Mouse (Mus musculus): ENCODE results near the gene Fam69a. TPM values are rescaled to one million over a fixed set of nuclear protein-coding genes. Genes with fewer than 3 reads are reported as not detected.

Gene Fam69a
- polyA plus RNA-seq, 1 experiment, result 2.2 TPM

- Histone ChIP-seq H3K27ac (ENCODE audit: insufficient read depth, low read length) (peak overlapping the region; percentile 72), H3K4me3 (ENCODE audit: extremely low read depth, insufficient read depth, insufficient read length) (no peak overlapping the region), H3K27me3 (ENCODE audit: control insufficient read depth, insufficient read depth, low read length) (no peaks in the 10 kb centered on the region), H3K4me1 (ENCODE audit: control insufficient read depth, insufficient read depth, insufficient read length) (peaks cover 4% of the 10 kb centered on the region; the same call in 1 of the 2 replicates), H3K36me3 (ENCODE audit: control insufficient read depth, insufficient read depth, low read length) (no peaks in the 10 kb centered on the region; the same call in 1 of the 2 replicates)
- TF ChIP-seq CTCF (IDR thresholded peaks at IDR 0.05; ENCODE audit: extremely low read depth, insufficient read depth, insufficient read length, insufficient replicate concordance), result no peak
- no peak for TF ChIP-seq POLR2A (IDR thresholded peaks at IDR 0.05; ENCODE audit: low read depth, low read length)
- DNase-seq (ENCODE audit: low read depth in 1 of 2, low spot score in 2 of 2), result peak; percentile 73 to 82
- 21% methylated on average over 2 of the region's 2 CpGs for WGBS
Measured at GRCm38 (mm10) chr5:107932556-107932955, 54.3 kb downstream of the Fam69a start.

GRCm38 (mm10) chr5:107926550-107927249, 60.2 kb downstream of the Fam69a start:
- H3K4me1 ChIP-seq (ENCODE audit: control insufficient read depth, insufficient read depth, insufficient read length), result peaks cover 8% of the 10 kb centered on the region; the same call in 1 of the 2 replicates
- H3K4me3 ChIP-seq (ENCODE audit: extremely low read depth, insufficient read depth, insufficient read length), result no peak overlapping the region
- peak overlapping the region; percentile 36 for H3K27ac ChIP-seq (ENCODE audit: insufficient read depth, low read length)
- TF ChIP-seq POLR2A (IDR thresholded peaks at IDR 0.05; ENCODE audit: low read depth, low read length) (no peak), CTCF (IDR thresholded peaks at IDR 0.05; ENCODE audit: extremely low read depth, insufficient read depth, insufficient read length, insufficient replicate concordance) (no peak)
- no peaks in the 10 kb centered on the region for H3K27me3 ChIP-seq (ENCODE audit: control insufficient read depth, insufficient read depth, low read length)
- WGBS, result 18% methylated on average over 11 of the region's 11 CpGs
- peak in 1 of 2 experiments; percentile 52 for DNase-seq (ENCODE audit: low read depth in 1 of 2, low spot score in 2 of 2)
- H3K36me3 ChIP-seq (ENCODE audit: control insufficient read depth, insufficient read depth, low read length), result peaks cover 6% of the 10 kb centered on the region

GRCm38 (mm10) chr5:107924564-107924963, 62.3 kb downstream of the Fam69a start:
- Histone ChIP-seq H3K4me1 (ENCODE audit: control insufficient read depth, insufficient read depth, insufficient read length) (peaks cover 8% of the 10 kb centered on the region; the same call in 1 of the 2 replicates), H3K27me3 (ENCODE audit: control insufficient read depth, insufficient read depth, low read length) (no peaks in the 10 kb centered on the region), H3K36me3 (ENCODE audit: control insufficient read depth, insufficient read depth, low read length) (peaks cover 6% of the 10 kb centered on the region), H3K27ac (ENCODE audit: insufficient read depth, low read length) (no peak overlapping the region), H3K4me3 (ENCODE audit: extremely low read depth, insufficient read depth, insufficient read length) (no peak overlapping the region)
- no peak for TF ChIP-seq POLR2A (IDR thresholded peaks at IDR 0.05; ENCODE audit: low read depth, low read length)
- TF ChIP-seq CTCF (IDR thresholded peaks at IDR 0.05; ENCODE audit: extremely low read depth, insufficient read depth, insufficient read length, insufficient replicate concordance), result no peak
- 96% methylated on average over 8 of the region's 8 CpGs for WGBS
- no peak for DNase-seq (ENCODE audit: low read depth in 1 of 2, low spot score in 2 of 2)

DNA sequence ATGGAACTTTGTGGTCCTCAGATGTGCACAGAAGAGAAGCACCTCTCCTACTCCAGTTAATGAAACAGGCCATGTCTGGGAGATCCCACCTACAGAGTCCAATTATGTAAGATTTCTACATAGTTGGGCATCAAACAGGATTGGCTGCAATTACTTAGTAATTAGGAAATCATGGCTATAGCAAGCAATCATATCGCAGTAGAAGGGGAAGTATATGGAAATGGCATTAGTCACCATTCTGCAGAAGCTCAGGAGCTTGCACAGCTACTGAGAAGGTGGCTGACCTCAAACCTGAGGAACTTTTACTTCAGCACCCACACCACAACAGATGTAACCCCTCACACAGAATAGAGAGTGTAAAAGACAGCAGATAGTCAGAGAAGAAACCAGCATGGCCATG, 64.0 kb downstream of the Fam69a start:
- WGBS, result 18% methylated on average over 1 of the region's 1 CpGs
- Histone ChIP-seq H3K4me1 (ENCODE audit: control insufficient read depth, insufficient read depth, insufficient read length) (peaks cover 8% of the 10 kb centered on the region; the same call in 1 of the 2 replicates), H3K36me3 (ENCODE audit: control insufficient read depth, insufficient read depth, low read length) (peaks cover 6% of the 10 kb centered on the region), H3K27me3 (ENCODE audit: control insufficient read depth, insufficient read depth, low read length) (no peaks in the 10 kb centered on the region), H3K27ac (ENCODE audit: insufficient read depth, low read length) (peak overlapping the region; percentile 16; the same call in 1 of the 2 replicates), H3K4me3 (ENCODE audit: extremely low read depth, insufficient read depth, insufficient read length) (no peak overlapping the region)
- DNase-seq (ENCODE audit: low read depth in 1 of 2, low spot score in 2 of 2), result no peak
- TF ChIP-seq POLR2A (IDR thresholded peaks at IDR 0.05; ENCODE audit: low read depth, low read length) (no peak), CTCF (IDR thresholded peaks at IDR 0.05; ENCODE audit: extremely low read depth, insufficient read depth, insufficient read length, insufficient replicate concordance) (no peak)

DNA sequence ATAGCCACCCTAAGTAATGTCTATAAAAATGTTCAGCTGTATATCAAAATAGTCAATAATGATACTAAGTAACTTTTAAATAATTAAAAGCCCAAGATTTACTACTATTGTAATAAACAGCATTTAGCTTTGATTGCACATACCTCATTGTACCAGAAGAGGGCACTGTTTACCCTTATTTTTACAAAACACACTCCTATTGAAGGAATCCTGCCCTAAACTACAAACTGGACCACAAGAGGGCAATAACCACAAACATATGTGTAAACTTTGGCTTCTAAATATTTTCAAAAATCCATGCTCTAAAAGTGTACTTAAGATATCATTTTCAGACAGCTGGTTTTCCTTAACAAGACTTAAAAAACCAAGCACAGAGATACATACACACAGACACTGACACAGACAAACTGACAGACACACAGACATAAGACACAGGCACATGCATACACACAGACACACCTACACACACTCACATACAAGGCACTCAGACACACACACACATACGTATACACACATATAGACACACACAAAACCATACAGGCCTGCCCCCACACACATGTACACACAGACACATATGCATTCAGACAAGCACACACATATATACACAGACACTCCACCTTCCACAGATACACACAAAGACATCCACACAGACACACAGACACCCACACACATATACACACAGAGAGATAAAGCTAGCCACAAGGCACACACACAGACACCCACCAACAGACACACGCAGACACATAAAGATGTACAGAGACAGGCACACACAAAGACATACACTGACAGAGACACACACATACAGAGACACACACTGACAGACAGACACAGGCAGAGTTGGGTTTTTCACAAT, 65.3 kb downstream of the Fam69a start:
- H3K4me1 ChIP-seq (ENCODE audit: control insufficient read depth, insufficient read depth, insufficient read length), result peaks cover 7% of the 10 kb centered on the region; the same call in 1 of the 2 replicates
- H3K27ac ChIP-seq (ENCODE audit: insufficient read depth, low read length), result no peak overlapping the region
- no peak for TF ChIP-seq CTCF (IDR thresholded peaks at IDR 0.05; ENCODE audit: extremely low read depth, insufficient read depth, insufficient read length, insufficient replicate concordance)
- TF ChIP-seq POLR2A (IDR thresholded peaks at IDR 0.05; ENCODE audit: low read depth, low read length), result no peak

DNA sequence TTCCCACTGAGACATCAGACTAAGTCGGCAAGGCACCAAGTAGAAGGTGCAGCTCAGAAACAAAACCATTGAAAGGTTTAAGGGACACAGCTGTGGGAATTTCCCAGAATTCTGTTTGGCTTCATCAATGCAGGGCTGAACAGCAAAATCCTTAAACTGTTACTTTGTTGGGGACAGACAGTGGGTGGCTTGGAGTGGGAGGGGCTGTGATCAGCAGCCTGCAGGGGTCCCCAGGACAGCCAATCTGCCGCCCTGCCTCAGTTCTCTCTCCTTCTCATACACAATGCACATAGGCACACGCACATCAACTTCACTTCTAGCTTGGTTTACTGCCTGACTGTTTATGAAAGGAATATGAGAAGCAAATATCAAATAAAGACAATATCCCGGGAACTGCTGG, 71.6 kb downstream of the Fam69a start:
- H3K4me1 ChIP-seq (ENCODE audit: control insufficient read depth, insufficient read depth, insufficient read length), result no peaks in the 10 kb centered on the region

More for the DNA sequence above, 65.3 kb downstream of the Fam69a start:
- no peak overlapping the region for H3K4me3 ChIP-seq (ENCODE audit: extremely low read depth, insufficient read depth, insufficient read length)
- DNase-seq (ENCODE audit: low read depth in 1 of 2, low spot score in 2 of 2), result peak in 1 of 2 experiments; percentile 78
- H3K36me3 ChIP-seq (ENCODE audit: control insufficient read depth, insufficient read depth, low read length), result peaks cover 8% of the 10 kb centered on the region
- WGBS, result 91% methylated on average over 2 of the region's 2 CpGs
- no peaks in the 10 kb centered on the region for H3K27me3 ChIP-seq (ENCODE audit: control insufficient read depth, insufficient read depth, low read length)

More for the DNA sequence above, 71.6 kb downstream of the Fam69a start:
- no peak overlapping the region for H3K27ac ChIP-seq (ENCODE audit: insufficient read depth, low read length)
- peaks cover 15% of the 10 kb centered on the region for H3K36me3 ChIP-seq (ENCODE audit: control insufficient read depth, insufficient read depth, low read length)
- H3K27me3 ChIP-seq (ENCODE audit: control insufficient read depth, insufficient read depth, low read length), result no peaks in the 10 kb centered on the region
- TF ChIP-seq CTCF (IDR thresholded peaks at IDR 0.05; ENCODE audit: extremely low read depth, insufficient read depth, insufficient read length, insufficient replicate concordance), result no peak
- no peak for TF ChIP-seq POLR2A (IDR thresholded peaks at IDR 0.05; ENCODE audit: low read depth, low read length)
- no peak overlapping the region for H3K4me3 ChIP-seq (ENCODE audit: extremely low read depth, insufficient read depth, insufficient read length)
- no peak for DNase-seq (ENCODE audit: low read depth in 1 of 2, low spot score in 2 of 2)
- 96% methylated on average over 4 of the region's 4 CpGs for WGBS
